Mouse (Mus musculus) hindlimb bud, embryonic 11.5 days (tissue): ENCODE measurements around the gene Auts2.

Experiments
- DNase-seq: peaks from one replicate; pipeline ENCODE4 v3.0.0-alpha.2; 2012; ENCODE audit warnings: low read depth, low spot score; ENCODE audit errors: extremely low spot score

Gene Auts2

GRCm38 (mm10) chr5:131510659-131511058, 1032.5 kb downstream of the Auts2 start:
- no peak for DNase-seq

- no peak for DNase-seq
Observed at GRCm38 (mm10) chr5:131509315-131509714, 1033.8 kb downstream of the Auts2 start.

DNA sequence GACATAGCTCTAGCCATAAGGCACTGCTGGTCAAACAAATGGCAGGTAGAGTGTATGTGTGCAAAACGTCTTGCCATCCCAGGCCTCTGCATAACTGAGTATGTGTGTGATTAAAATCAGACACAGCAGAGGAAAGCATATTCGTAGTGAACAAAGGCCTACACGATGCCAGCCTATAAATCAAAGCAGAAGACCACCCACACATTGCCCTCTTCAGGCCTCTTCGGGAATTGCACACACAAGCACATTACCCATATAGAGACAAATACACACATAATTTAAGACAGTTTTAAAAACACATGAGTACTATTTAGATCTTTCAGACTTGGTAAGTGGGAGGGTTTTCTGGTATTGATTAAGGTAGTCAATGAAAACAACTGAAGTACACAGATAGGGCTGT, 1044.3 kb downstream of the Auts2 start:
- DNase-seq, result no peak

- no peak for DNase-seq
Observed at GRCm38 (mm10) chr5:131496517-131497216, 1046.5 kb downstream of the Auts2 start.

DNA sequence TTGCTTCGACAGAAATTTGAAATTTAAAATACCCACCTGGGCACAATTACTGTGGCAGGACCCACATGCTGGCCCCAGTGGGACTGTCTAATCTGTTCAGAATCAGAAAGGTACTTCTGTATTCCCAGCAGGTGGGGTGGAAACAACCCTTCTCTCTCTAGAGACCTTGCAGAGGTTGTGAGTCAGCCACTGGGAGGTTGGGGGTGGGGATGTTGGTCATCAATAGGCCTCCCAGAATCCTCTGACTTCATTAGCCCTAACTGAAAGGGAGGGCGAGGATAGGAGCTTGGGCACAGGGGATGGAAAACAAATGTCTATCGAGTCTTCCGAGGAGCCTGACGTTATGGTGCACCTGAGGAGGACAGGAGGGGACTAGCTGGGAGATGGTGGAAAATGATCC, 1048.6 kb downstream of the Auts2 start:
- no peak for DNase-seq

- no peak for DNase-seq
Observed at GRCm38 (mm10) chr5:131492535-131492934, 1050.6 kb downstream of the Auts2 start.

- no peak for DNase-seq
Observed at GRCm38 (mm10) chr5:131491843-131492242, 1051.3 kb downstream of the Auts2 start.

DNA sequence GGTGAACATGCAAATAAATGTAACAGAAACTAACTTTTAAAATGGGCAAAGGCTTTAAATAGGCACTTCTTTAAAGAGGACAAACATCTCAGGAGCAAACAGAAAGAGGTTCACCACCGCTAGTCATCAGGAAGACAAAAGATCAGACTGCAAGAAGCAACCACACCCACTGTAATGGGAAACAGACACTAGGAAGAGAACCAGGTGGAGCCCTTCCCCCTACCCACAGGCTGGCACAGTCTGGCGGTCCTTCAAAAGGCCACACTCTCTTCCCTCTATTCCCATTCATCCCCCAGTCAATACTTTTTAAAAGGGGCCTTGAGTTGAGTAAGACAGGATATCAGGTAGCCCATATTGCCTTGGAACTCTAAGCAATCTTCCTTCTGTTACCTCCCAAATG, 1052.3 kb downstream of the Auts2 start:
- no peak for DNase-seq

- no peak for DNase-seq
Observed at GRCm38 (mm10) chr5:131489846-131490245, 1053.3 kb downstream of the Auts2 start.

DNA sequence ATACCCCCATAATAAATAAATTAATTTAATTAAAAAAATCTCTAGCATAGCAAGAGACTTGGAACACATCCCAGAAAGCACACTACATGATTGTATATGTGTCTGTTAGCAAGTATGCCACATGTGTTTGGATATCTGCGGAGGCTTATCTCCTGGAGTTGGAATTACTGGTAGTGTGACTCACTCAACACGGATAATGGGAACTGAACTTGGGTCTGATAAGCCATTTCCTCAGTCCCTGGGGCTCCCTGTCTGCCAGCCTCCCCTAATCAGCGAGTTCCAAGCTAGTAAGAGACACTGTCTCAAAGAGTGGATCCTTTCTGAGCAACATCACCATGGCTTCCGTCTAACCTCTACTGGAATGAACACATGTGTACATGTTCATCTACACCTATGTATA, 1056.6 kb downstream of the Auts2 start:
- DNase-seq, result no peak

DNA sequence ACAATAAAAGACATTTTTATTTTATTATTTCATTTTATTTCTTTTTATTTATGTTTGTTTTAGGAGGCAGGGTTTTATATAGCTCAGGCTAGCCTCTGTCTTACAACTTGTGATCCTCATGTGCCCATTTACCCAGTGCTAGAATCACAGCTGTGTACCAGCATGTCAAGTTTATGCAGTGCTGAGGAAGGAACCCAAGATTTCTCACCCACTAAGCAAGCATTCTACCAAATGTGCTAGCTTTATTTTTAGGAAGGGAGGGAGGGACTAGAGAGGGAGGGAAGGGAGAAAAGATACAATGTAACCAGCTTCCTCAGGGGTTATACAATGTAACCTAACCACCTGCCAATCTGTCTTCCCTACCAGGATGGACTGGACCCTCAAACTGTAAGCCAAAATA, 1067.9 kb downstream of the Auts2 start:
- DNase-seq, result no peak

DNA sequence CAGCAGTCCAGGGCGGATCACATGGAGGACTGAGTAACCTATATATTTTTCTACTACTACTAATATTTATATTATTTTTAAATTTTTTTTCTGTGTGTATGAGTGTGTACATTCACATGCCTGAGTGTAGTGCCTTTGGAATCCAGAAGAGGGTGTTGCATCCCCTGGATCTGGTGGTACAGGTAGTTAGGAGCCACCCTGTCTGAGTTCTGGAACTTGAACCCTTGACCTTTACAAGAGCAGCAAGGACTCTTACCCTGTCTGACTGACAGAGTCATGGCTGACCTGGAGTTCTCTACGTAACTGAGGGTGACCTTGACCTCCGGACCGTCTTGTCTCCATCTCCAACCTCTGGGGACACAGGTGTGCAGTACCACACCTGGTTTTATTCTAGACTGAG, 1074.5 kb downstream of the Auts2 start:
- DNase-seq, result no peak

- DNase-seq, result no peak
Observed at GRCm38 (mm10) chr5:131466131-131466530, 1077.0 kb downstream of the Auts2 start.

- DNase-seq, result no peak
Observed at GRCm38 (mm10) chr5:131463402-131463801, 1079.7 kb downstream of the Auts2 start.

- no peak for DNase-seq
Observed at GRCm38 (mm10) chr5:131459951-131460350, 1083.2 kb downstream of the Auts2 start.

- no peak for DNase-seq
Observed at GRCm38 (mm10) chr5:131459549-131459948, 1083.6 kb downstream of the Auts2 start.

GRCm38 (mm10) chr5:131458700-131459099, 1084.4 kb downstream of the Auts2 start:
- DNase-seq, result no peak

DNA sequence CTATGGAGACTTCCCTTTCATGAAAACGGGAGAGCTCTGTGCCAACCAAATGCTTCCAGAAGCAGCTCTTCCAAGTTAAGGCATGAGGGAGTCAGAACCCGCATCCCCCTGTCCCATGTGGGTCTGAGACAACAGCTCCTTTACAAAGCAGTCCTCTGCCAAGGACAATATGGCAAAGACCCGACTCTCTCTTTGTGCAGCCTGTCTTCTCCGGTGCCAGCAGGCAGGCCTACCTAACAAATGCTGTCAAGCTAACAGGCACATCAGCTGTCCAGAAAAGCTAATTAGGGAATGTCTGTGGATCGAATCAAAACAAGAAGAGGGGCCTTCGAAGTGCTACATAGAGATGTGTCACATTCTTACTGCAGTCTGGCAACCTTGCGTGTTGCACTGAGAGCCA, 1085.1 kb downstream of the Auts2 start:
- DNase-seq, result no peak

GRCm38 (mm10) chr5:131449181-131449868, 1093.8 kb downstream of the Auts2 start:
- DNase-seq, result no peak

DNA sequence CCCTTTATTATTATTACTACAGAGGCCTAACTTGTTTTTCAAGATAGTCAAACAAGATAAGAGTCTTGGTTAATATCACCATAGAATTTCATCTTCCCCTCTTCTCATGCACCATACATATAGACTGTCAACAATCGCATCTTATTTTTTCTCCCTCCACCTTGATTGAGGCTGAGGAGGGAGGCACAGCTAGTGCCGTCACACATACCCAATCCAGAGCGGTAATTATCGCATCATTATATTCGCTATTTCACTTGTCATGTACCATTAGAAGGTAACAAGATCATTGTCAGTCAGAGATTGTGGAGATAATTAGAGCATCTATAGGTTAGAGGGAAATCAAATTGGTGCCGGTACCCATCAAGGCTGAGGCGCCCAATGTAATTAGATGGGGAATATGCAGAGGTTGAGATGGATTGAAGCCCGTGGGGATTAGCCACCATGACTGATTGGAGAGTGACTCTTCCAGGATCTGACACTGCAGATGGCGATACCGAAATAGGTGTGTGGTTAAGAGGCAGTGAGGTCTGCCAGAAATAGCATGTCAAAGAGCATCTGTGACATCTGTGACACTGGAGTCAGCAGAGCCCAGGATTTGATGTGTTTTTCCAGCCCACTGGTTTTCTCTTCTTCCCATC, 1107.8 kb downstream of the Auts2 start:
- no peak for DNase-seq

DNA sequence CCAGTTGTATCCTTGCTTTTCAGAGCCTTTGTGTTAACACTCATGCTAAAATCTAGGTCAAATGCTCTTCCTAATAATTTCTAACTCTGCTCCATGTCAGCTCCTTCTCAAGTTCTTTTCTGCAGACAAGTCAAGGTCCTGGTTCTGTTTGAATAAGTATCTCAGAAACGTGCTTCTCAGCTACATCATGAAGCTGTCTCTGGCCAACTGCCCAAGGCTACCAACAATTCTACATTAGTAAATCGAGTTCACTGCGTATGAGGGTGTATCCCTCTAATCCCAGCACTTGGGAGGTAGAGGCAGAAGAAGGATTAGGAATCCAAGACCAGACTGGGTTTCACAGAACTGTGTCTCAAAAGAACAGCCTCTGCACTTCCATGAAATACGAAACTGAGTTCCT, 1109.9 kb downstream of the Auts2 start:
- no peak for DNase-seq

GRCm38 (mm10) chr5:131431896-131432295, 1111.2 kb downstream of the Auts2 start:
- DNase-seq, result no peak
